Mouse (Mus musculus) right cerebral cortex, postnatal 25 days (tissue): ENCODE measurements at regions not wholly inside any gene's neighbourhood (a gene's known extent, or its start where the extent isn't known, plus 50 kb on each side); places are given as distances from the start of the nearest gene placed in this dataset.

ENCODE experiments used
- DNase-seq: peaks from one replicate; pipeline ENCODE4 v3.0.0; 2022

DNA sequence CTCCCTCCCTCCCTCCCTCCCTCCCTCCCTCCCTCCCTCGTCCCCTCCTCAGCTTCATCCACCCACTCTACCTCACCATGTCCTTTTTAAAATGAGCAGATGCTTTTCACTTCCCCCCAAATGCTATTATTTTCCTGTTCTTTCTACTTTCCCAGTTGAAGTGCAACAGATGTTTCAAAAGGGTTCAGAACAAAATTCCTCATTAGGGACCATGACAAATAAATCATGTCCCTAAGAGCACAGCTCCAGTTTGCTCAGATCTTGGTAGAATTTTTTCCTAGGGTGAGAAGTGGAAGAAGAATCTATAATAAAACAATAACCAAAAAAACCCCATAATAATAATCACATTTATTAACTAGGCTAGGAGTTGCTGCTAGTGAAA lies 323.5 kb downstream of the Etaa1 start:
- no peak for DNase-seq

DNA sequence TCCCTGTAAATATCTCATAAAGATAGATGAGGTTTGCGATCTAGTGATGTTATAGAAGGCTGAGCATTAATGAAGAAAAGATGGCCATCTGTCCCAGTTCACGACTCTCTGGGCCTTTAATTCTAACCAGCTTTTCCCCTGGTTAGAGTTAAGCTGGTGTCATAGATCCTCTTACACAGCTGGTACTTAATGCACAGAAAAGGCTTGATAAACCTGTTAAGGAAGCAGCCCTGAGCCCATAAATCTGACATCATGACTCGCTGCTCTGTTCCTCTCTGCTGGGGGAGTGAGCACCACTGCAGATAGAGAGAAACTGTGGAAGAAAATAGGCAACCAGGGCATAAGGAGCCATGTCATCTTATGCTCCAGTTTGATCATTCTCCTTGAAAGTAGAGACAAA lies 316.5 kb downstream of the Etaa1 start:
- DNase-seq = no peak

DNA sequence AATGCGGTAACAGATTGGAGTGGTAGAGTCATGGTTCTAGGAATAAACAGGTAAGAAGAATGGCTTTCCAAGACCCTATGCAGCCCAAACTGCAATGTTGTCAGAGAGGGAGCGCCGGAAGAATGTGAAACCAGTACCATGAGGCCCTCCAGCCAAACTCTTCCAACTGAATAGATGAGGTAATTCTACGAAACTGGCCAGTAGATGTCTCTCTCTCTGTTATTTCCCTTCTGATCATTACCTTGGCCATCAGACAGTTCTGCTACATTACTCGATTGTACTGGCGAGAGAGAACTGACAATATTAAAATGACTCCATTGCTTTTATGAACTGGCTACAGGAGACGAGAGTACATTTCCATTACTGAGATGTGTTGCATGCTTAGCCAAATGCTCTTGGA lies 313.8 kb downstream of the Etaa1 start:
- DNase-seq = no peak

DNA sequence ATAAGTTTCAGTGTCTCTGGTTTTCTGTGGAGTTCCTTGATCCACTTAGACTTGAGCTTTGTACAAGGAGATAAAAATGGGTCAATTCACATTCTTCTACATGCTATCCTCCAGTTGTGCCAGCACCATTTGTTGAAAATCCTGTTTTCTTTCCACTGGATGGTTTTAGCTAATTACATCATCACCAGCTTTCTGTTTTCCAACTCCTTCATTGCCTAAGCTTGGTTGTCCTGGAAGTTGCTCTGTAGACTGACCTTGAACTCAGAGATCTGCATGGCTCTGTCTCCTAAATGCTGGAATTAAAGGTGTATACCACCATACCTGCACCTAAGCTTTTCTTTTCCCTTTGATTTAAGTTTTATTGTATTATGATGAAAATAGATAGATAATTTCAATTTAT lies 306.2 kb downstream of the Etaa1 start:
- no peak for DNase-seq

DNA sequence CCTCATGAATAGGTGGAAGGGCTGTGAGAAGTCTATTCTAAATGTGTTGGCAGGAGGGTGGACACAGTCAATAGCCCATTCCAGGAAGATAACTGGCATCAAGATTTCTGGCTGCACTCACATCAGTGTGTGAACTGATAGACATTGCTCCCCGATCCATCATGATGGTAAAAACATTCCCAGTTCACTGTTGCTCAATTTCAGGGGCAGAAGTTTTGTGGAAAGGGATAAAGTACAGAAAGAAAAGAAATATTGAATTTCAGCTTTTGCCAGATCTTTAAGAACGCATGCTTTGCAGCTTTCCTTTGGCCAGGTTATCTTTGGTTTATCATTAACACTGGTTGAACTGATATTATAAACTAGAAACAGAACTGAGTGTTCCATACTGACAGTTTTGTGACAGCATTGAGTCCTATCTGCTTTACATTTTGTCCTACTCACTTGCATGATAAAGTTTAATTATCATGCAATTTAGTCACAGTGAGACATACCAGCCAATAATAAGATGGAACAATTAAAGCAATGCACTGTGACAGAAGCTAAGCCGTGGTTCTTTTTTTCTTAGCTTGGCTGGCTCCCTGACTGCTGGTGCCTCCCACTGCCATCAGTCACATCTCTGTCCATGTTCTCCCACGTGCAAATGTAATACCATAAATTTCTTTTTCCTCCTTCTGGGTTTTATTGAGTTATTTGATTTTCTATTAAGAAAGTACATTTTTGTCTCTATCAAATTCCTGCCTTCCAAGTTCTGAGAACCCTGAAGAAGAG lies 302.1 kb downstream of the Etaa1 start:
- DNase-seq = no peak

DNA sequence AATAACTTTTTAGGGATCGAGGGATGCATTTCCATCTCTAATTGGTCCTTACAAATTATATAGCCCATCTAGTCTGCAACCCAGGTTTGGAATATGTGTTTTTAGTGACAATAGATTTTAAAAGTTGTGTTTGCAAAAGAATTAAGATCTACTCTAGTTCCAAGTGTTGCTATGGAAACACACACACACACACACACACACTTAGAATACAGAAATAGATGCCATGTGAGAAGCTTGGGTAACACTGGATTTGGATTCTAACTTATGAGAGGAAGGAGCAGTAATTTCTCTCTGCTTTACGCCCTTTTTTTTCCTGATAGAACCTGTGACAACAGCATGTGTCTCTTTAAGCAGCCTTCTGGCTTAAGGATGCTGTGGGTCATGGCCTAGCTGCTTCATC lies 297.8 kb downstream of the Etaa1 start:
- DNase-seq = no peak

DNA sequence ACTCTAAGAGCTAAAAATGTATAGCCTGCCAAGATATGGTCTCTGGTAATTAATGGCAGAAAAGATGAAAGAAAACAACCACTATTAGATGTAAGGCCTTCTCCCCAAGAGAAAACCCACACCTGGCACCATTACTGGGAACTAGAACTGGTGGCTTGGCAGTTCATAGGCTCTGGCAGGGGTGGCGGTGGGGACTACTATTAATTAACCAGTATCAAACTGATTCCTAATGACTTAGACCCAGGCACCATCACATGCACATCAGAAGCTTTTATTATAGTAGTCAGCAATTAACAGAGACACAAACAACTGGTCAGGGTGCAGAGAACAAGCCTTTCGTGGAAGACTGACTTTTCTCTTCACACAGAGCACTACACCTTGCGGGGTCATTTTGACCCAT lies 296.0 kb downstream of the Etaa1 start:
- DNase-seq = no peak

DNA sequence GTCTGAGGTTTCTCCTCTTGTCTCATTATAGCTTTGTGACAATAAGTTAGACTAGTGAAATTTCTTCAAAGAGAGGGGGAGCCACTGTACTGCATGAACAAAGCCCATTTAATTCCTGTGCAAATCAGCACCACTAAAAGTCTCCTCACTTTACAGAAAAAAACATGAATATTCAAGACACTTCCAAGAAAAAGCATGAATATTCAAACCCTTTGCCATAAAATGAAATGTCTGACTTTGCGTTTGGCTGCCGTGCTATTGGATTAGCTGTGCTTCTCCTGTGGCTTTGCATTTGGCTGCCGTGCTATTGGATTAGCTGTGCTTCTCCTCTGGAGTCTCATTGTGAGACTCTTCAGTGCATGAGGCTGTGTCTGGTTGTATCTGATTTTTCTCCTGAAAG lies 295.4 kb downstream of the Etaa1 start:
- no peak for DNase-seq

DNA sequence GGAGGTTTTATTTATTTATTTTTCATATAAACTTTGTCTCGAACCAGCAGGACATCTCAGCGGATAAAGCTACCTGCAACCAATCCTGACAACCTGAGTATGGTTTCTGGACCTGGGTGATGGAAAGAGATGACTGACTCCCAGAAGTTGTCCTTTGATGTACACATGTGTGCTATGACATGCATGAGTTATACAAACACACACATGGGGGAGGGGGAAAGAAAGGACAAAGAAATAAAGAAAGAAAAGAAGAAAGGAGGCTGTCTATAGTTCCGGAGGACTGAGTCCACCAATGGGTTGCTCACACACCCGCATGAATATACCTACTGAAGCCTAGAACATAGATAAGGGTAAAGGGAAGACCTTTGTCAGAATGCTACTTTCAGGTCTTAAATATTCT lies 295.0 kb downstream of the Etaa1 start:
- DNase-seq = no peak

DNA sequence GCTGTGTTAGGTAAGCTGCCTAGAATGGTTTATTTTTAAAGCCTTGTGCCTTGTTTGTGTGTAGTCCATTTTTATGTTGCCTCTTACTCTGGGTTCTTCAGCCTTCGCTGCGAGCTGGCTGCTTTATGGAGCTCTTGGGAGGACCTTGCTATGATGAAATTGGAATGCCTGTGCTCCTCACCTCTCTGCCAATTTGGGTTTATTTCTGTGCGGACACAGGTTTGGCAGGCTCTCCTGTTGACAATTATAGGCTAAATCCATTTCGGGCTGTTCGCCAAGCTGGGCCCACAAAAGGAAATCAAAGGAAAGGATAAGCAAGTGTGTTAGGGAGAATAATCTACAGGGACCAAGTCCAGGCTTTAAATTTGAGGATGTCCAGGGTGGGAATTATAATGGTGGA lies 289.8 kb downstream of the Etaa1 start:
- no peak for DNase-seq

DNA sequence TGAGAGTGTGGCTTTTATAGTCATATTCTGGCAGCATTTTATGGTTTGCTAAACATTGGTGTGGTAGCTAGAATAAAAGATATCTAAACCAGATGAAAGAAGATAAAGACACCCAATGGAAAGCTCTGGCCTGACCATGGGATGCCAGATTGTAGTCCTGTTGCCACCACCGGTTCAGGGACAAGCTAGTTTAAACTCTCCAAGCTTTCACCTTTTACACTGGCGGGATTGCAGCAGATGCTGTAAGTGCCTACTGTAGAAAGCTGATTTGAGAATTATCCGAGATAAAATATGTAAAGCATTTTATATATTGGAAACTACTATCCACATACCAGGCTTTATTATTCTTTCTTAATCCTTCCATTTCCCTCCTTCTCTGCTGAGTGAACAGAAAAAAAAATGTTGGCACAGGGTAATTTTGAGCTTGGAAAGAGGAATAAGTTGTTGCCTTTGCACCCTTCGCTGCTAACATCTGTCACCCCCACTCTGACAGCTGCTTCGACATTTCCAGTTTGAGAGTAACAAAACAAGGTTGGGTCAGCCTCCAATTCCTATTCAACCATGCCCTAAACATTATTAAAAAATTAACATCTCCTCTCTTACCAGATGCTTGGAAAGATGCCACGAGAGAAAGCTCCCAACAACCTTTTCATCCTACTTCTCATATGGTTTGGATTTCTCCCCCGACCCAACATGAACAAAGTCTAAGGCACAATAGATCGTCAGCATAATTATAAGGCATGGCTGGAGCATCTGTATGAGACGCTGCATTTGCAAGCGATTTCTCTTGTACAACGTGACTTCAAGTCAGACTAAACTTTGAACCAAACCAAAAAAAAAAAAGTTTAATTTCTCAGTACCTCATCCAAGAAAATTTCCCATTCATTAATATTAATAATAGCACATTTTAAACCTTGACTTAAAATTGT lies 287.8 kb downstream of the Etaa1 start:
- DNase-seq = no peak

DNA sequence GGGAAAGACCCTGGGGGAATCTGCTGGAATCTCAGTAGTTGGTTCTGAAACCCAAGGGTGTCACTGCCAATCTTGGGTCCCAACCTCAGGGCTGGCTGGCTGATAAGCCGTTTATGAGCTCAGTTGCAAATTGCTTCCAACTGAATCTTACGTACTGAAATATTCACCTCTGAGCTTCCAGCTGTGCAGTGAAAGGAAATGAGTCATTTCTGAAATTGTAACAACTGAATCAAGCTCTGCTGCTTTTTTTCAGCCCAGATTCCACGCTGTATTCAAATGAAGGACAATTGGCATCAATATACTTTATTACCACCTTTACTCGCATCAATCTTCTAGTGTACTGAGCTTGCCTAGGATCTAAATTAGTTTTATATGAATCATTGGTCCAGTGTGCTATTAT lies 272.7 kb downstream of the Etaa1 start:
- no peak for DNase-seq

DNA sequence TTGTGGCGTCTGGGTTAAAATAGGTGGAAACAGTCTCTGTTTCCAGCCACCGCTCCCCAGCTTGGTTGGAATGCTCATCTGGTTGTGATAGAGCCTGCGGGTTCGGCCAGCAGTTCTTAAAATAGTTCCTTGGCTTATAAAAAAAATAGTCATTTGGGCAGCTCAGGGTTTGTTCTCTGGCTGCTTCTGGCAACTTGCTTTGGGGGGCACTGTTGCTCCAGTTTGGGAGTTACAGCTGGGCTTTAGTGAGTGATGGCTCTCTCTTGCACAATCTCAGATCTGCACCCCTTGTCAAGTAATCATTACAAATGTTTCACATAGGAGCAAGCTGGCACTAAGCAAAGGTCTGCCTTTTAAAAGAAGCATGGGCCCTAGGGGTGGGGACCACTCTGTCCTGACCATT lies 268.0 kb downstream of the Etaa1 start:
- peak; percentile 10 for DNase-seq

DNA sequence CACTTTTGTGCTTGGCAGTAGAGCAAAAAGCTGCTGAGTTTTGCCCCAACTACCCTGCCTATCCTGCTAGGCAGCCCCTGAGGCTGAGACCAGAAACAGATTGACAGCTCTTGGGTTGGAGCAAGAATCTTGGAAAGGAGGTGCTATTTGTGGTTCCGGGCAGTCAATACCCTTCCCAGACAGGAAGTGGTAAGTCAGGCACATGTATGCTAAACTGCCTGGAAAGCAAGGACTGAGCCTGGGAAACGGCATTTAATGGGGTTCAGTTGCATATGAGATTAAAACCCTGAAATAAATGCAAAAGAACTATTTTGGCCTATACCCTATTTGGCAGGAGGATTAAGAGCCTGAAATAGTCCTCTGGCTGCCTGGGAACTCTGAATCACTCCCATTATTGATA lies 266.9 kb downstream of the Etaa1 start:
- DNase-seq = no peak

DNA sequence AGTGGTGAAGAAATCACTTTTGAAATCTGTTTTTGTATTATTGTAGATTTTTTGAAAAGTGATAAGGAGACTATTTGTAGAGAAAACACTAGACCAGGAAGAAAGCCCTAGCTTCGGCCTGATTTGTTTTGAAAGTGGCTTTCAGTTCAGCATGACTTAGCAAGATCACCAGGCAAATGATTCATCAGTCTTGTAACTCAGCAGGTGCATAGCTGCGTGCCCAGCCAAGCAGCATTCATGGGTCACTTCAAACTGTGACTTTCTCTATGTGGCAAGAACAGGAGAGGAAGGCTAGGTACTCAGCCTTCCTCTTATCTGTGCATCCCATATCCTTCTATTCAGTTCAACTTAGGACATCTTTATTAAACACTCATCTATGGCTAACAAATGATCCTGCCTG lies 259.5 kb downstream of the Etaa1 start:
- DNase-seq = no peak

DNA sequence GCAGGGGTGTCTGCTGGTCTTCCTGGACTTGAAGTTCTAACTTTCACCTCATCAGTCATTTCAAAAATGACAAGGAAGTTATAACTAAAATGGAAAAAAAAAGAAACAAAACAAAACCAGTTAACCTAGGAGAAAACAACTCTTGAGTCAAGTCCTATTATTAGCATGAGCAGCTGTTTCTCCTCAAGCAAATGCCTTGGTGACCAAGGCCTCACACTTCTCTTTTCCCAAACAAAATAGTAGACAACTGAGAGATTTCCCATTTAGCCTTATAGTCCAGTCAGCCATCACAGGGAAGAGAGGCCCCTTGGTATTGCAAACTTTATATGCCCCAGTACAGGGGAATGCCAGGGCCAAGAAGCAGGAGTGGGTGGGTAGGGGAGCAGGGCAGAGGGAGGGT lies 244.9 kb downstream of the Etaa1 start:
- no peak for DNase-seq

DNA sequence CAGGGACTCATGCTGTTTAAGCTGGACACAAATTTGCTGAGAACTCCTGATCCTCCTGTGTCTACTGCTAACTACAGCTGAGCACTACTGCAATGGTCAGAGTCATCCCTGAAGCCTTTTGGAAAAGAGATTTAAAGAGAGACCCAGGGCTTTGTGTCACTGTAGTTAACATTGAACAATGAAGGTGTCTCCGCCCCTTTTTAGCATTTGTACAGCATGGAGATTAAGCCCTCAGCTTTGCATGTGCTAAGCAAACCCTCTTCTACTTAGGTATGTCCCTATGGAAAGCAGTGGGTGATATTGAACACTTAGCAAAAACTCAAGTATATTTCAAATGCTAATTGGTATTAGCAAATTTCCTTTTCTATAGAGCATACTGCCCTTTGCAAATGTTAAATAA lies 231.6 kb downstream of the Etaa1 start:
- no peak for DNase-seq

DNA sequence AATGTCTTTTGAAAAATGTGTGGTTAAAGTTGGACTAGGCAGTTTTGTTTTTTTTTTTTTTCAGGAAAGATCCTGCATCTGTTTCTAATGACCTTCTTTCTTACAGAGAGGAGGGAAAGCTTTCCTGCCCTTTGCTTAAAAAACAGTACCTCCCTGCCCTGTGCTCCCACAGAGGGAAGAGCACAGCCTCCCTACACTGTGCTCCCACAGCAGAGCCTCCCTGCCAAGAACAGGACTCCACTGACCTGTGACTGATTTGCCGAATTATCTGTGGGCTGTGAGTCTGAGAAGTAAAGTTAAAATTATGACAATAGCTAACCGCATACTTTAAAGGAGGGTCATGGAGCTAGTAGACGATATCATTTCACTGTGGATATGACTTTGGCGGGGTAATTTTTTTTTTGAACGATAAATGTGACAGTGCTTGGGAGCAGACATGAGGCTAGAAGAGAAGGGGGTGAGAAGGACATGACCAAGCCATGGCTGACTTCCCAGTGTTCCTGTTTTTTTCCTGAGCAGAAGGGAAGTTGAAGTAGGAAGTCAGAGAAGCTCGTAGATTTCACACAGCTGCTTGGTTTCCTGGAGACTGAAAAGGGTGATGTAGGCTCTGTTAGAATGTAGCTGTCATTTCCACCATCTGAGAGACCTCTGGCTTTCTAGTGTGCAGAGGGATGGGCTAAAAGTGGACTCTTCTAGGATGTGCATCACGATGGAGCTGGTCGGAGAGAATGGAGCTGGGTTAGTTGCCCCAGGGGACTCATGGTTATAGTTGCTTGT lies 226.2 kb downstream of the Etaa1 start:
- no peak for DNase-seq

DNA sequence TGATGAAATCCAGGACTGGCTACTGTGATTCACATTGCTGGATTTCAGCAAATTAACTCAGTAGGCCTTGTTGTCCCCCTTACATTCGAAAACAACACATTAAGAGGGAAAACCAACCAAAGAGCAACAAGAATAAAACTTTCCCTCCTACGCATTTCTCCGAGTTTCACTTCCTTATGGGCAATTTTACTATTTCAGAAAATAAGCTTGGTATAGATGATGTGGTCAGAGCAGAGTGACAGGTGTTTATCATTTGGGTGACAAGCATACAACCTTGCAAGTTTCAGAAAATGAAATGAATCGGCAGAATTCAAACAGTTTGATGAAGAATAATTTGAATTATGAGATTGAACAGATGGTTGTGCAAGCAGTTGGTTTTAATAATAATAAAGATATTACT lies 220.6 kb downstream of the Etaa1 start:
- DNase-seq = no peak

DNA sequence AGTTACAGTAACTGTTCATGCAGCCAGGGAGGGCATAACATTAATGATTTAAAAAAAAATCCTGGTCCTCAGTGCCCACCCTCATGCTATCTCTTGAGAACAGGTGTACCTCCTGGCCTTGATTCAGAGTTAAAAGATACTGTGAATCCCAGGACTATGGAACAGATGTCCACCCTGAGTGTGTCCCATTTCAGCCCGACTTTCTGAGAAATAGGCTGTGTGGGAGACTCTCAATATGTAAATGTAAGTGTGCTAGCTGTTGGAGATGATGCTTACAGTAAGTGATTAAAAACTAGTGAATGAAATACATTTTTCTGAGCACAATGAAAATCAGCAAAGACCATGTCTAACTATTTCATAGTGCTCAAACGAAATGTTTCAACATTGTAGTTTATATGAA lies 219.2 kb downstream of the Etaa1 start:
- DNase-seq = no peak

DNA sequence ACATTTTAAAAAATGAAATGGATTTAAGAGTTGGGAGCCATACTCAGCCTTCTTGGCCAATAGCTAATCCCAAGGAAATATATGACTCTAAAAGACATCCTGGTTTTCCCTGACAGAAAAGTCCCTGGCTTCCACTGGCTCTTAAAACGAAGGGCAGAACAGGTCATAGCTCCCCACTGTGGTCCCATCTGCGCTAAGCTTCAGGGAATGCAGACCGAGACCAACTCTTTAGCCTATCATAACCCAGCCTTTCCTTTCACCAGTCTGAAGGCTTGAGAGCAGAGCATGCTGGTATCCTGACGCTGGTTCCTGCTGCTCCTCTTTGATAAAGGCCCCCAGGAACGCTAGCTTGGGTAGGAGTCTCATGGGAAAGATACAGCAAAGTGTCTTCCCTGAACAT lies 214.8 kb downstream of the Etaa1 start:
- DNase-seq = no peak

DNA sequence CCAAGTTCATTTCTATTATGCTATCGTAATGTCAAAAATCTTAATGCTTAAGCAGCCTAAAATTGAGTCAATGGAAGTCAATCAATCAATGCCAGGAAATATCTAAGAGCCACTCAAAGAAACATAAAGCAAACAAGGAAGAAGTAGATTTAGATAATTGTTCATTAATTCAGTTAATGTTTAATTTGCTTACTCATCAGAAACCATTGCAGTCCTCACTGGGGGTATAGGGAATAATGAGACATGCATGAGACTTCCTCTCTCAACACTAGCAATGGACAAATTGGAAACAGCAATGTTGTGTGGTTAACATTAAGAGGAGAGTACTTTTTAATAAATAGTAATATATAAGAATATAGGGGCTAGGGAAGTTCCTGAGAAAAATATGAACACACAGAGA lies 209.9 kb downstream of the Etaa1 start:
- DNase-seq = no peak

DNA sequence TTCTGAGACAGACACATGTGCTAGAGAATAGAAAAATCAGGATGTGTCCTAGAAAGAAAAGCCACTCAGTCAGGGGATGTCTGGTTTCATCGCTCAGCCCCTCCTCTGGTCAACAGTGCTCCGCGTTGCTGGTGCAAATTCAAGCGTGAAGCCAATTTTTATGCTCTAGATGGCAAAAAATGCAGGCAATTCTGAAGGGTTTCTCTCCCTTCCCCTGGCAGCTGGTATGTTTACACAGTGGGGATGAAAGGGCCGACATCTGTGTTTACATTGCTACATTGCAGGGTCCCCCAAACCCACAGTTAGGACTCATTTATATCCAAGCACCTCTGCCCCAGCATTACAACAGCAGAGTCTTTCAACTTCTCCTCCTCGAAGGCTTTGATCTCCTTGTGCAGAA lies 203.3 kb downstream of the Etaa1 start:
- DNase-seq = no peak

DNA sequence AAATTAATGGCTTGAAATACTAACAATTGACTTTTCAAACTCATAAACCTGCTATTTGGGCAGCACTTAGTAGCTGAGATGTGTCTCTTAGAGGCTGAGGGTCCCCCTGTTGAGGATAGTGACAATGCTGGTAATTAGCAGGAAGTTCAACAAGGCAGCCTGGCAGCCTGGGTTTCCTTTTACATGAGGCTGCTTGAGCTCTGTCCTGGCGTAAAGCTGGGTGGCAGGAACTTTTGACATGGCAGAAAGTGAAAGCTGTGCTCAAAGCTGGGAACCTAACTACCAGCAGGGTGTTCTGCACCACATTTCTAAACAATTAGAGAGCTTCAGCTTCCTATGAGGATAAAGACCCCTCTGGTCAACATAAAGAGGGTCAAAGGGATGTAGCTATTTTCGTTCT lies 194.5 kb downstream of the Etaa1 start:
- no peak for DNase-seq
